Mouse (Mus musculus) kidney, postnatal 0 days (tissue): ENCODE results near the gene Tff1. TPM values are rescaled to one million over a fixed set of nuclear protein-coding genes. Genes with fewer than 3 reads are reported as not detected.

Experiments used
- ATAC-seq: fragments of 200-750 bp; cut with Nextera tagmentation; replicated peaks from 2 replicates; pipeline ENCODE4 v1.8.0; 2017; ENCODE audit warnings: low read depth, moderate number of reproducible peaks, moderate TSS enrichment, moderate library complexity; ENCODE audit not compliant: low FRiP score
- DNase-seq: peaks from one replicate; pipeline ENCODE4 v3.0.0-alpha.2; 2016; ENCODE audit warnings: low spot score
- H3K27ac ChIP-seq: fragments of 300-500 bp; sonication (generic); 2 replicates; pipeline ENCODE4 v1.5.1; 2014; ENCODE audit warnings: mild to moderate bottlenecking
- H3K27me3 ChIP-seq: fragments of 300-500 bp; sonication (generic); 2 replicates; pipeline ENCODE4 v1.6.1; 2014; ENCODE audit warnings: low read length, mixed read lengths; ENCODE audit not compliant: insufficient read depth
- H3K36me3 ChIP-seq: fragments of 300-500 bp; sonication (generic); 2 replicates; pipeline ENCODE4 v1.6.1; 2014; ENCODE audit warnings: low read length, mixed read lengths; ENCODE audit not compliant: insufficient read depth
- H3K4me1 ChIP-seq: fragments of 300-500 bp; sonication (generic); replicated peaks from 2 replicates; pipeline ENCODE4 v1.6.1; 2014; ENCODE audit warnings: antibody characterized with exemption, low read length, mixed read lengths; ENCODE audit not compliant: insufficient read depth
- H3K4me2 ChIP-seq: fragments of 300-500 bp; sonication (generic); 2 replicates; pipeline ENCODE4 v1.6.1; 2014; ENCODE audit warnings: mild to moderate bottlenecking, low read length, moderate library complexity, mixed read lengths
- H3K4me3 ChIP-seq: fragments of 300-500 bp; sonication (generic); replicated peaks from 2 replicates; pipeline ENCODE4 v1.5.1; 2014; ENCODE audit warnings: low read depth, low read length
- H3K9ac ChIP-seq: fragments of 300-500 bp; sonication (generic); 2 replicates; pipeline ENCODE4 v1.6.1; 2014; ENCODE audit warnings: low read depth, low read length
- H3K9me3 ChIP-seq: fragments of 300-500 bp; sonication (generic); replicated peaks from 2 replicates; pipeline ENCODE4 v1.6.1; 2016; ENCODE audit warnings: low read length, inconsistent platforms, mixed read lengths
- CTCF ChIP-seq: IDR thresholded peaks from 2 replicates; pipeline ENCODE4 v1.5.1; 2016; ENCODE audit warnings: antibody characterized with exemption, low read depth, mild to moderate bottlenecking, moderate library complexity
- WGBS: fragments of 180-500 bp; shearing (Covaris S2); extraction: QIAGEN DNeasy Blood & Tissue Kit; methylation state at CpG from one replicate; pipeline ENCODE4 v1.1.7; 2014; 5-methylcytosine and 5-hydroxymethylcytosine counted together
- polyA plus RNA-seq: library from polyadenylated mRNA; unstranded; fragments of >200 nt; fragmentation: Nextera tagmentation; extraction: Ambion mirVana; gene quantifications from 2 replicates; pipeline ENCODE4 v1.2.1, GENCODE M21; 2015

Gene Tff1
- 0.62 TPM in 1 of 2 replicates, not detected in the other for polyA plus RNA-seq

GRCm38 (mm10) chr17:31165127-31165526 lies at the start of gene Tff1:
Gene Tff1 (minus strand): TSS chr17:31165277.
- Histone ChIP-seq H3K9me3 (no peaks in the 10 kb centered on the region), H3K9ac (no peak within 1 kb of the TSS), H3K36me3 (no peaks in the 10 kb centered on the region), H3K27ac (no peak within 1 kb of the TSS), H3K4me1 (no peaks in the 10 kb centered on the region), H3K27me3 (no peaks in the 10 kb centered on the region), H3K4me3 (no peak within 1 kb of the TSS), H3K4me2 (no peak within 1 kb of the TSS)
- WGBS = 80% methylated on average over 6 of the region's 6 CpGs
- ATAC-seq = no peak
- no peak for TF ChIP-seq CTCF
- DNase-seq = no peak

DNA sequence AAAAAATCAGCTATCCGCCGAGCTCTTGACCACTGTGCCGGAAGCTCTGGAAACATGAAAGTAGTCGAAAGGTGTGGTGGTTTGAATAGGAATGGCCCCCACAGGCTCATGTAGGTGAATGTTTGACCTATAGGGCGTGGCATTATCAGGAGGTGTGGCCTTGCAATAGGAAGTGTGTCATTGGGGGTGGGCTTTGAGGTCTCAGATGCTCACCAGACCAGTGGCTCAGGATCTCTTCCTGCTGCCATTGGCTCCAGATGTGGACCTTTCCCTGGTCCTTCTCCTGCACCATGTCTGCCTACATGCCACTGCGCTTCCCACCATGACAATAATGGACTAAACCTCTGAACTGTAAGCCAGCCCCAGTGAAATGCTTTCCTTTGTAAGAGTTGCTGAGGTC lies 46.8 kb upstream of the Tff1 start:
- Histone ChIP-seq H3K27ac (no peak overlapping the region), H3K27me3 (no peaks in the 10 kb centered on the region), H3K9me3 (no peaks in the 10 kb centered on the region), H3K36me3 (no peaks in the 10 kb centered on the region), H3K4me2 (no peak overlapping the region), H3K9ac (no peak overlapping the region), H3K4me1 (no peaks in the 10 kb centered on the region), H3K4me3 (no peak overlapping the region)
- no peak for TF ChIP-seq CTCF
- no peak for DNase-seq
- WGBS = 90% methylated on average over 6 of the region's 6 CpGs
- no peak for ATAC-seq

- ATAC-seq = no peak
- Histone ChIP-seq H3K9ac (no peak overlapping the region), H3K36me3 (no peaks in the 10 kb centered on the region), H3K9me3 (no peaks in the 10 kb centered on the region), H3K4me3 (no peak overlapping the region), H3K4me2 (no peak overlapping the region), H3K4me1 (no peaks in the 10 kb centered on the region), H3K27ac (no peak overlapping the region), H3K27me3 (no peaks in the 10 kb centered on the region)
- no peak for TF ChIP-seq CTCF
- no peak for DNase-seq
- 90% methylated on average over 7 of the region's 7 CpGs for whole genome bisulfite sequencing
Measured at GRCm38 (mm10) chr17:31210299-31210698, 45.2 kb upstream of the Tff1 start.

DNA sequence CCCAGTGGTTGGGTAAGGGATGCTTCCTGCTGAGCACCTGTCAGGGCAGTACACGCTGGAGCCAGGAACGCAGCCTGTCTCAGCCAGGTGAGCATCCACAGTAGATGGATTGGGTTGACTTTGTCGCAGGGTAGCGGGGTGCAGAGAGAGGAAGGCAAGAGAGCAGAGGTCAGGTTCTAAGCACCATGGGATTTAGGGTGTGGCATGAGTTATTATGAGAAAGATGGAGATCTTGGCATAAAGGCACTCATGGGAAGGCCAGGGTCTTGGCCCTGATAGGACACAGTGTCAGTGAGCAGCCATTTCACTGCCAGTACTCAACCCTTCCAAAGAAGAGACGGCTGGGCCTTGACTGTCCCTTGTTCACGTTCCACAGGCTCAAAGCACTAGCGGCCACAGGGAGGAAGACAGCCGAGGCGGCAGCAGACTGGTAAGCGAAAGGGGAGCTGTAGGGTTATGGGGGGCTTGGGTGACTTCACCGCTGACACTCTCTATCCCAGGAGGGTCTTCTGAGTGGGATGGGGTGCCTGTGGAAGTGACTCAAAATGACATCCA lies 44.4 kb upstream of the Tff1 start:
- H3K9ac ChIP-seq = no peak overlapping the region
- no peak overlapping the region for H3K4me3 ChIP-seq
- no peak for TF ChIP-seq CTCF
- no peak for DNase-seq
- no peaks in the 10 kb centered on the region for H3K4me1 ChIP-seq
- H3K27me3 ChIP-seq = no peaks in the 10 kb centered on the region
- WGBS = 92% methylated on average over 11 of the region's 11 CpGs
- no peak for ATAC-seq
- no peaks in the 10 kb centered on the region for H3K36me3 ChIP-seq
- no peak overlapping the region for H3K4me2 ChIP-seq
- H3K9me3 ChIP-seq = no peaks in the 10 kb centered on the region
- no peak overlapping the region for H3K27ac ChIP-seq

DNA sequence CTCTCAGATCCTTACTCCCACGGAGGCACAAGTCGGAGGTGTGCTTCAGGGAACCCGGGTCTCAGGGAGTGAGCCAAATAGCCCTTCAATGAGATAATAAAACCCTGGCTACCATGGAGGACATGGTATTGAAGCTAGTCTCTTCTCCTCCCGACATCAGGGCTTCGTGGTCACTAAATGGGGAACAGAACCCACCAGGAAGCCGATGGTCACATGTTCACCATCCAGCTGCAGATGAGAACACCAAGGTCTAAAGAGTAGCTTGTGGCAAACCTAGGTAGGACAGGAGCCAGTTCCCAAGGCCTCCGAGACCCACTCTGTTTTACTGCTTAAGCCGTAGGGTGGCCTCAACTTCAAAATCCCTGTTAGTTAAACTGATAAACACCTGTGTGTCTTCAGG lies 43.6 kb upstream of the Tff1 start:
- H3K27ac ChIP-seq = no peak overlapping the region
- no peak overlapping the region for H3K4me2 ChIP-seq
- no peak for TF ChIP-seq CTCF
- no peaks in the 10 kb centered on the region for H3K27me3 ChIP-seq
- no peak overlapping the region for H3K4me3 ChIP-seq
- no peak overlapping the region for H3K9ac ChIP-seq
- ATAC-seq (no peak), DNase-seq (no peak)
- no peaks in the 10 kb centered on the region for H3K9me3 ChIP-seq
- H3K4me1 ChIP-seq = no peaks in the 10 kb centered on the region
- H3K36me3 ChIP-seq = no peaks in the 10 kb centered on the region
- 70% methylated on average over 8 of the region's 8 CpGs for WGBS

DNA sequence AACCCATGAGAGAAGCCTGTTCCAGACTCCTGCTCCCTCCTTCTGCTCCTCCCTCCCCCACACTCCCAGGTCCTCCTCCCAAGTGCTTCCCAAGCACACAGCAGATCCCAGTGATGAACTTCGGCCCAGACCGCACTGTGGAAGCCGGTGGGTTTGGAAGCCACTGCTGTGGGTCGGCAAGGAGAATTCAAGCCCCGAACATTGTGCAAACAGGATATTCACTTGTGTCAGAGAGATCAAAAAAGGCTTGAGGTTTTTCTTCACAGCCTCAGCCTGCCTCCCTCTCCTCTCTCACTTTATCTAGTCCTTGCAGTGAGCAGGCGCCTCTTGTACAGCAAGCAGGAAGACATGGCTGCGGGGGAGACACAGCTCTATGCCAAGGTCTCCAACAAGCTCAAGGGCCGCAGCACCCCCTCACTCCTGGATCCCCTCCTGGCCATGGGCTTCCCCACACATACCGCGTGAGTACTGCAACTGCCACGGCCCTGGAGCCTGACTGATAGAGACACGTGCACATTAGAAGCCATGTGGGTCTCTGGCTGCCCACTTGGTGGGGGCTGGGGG lies 42.8 kb upstream of the Tff1 start, which contains the start of gene Ubash3a:
TSS of gene Ubash3a (plus strand) at position 103 of the 564 bp plus-strand sequence.
- H3K9me3 ChIP-seq = no peaks in the 10 kb centered on the region
- H3K4me3 ChIP-seq = no peak within 1 kb of the TSS
- no peak for TF ChIP-seq CTCF
- H3K4me2 ChIP-seq = no peak within 1 kb of the TSS
- H3K4me1 ChIP-seq = no peaks in the 10 kb centered on the region
- no peak within 1 kb of the TSS for H3K9ac ChIP-seq
- no peaks in the 10 kb centered on the region for H3K27me3 ChIP-seq
- H3K27ac ChIP-seq = no peak within 1 kb of the TSS
- H3K36me3 ChIP-seq = no peaks in the 10 kb centered on the region
- 49% methylated on average over 12 of the region's 12 CpGs for WGBS
- no peak for DNase-seq
- ATAC-seq = no peak

DNA sequence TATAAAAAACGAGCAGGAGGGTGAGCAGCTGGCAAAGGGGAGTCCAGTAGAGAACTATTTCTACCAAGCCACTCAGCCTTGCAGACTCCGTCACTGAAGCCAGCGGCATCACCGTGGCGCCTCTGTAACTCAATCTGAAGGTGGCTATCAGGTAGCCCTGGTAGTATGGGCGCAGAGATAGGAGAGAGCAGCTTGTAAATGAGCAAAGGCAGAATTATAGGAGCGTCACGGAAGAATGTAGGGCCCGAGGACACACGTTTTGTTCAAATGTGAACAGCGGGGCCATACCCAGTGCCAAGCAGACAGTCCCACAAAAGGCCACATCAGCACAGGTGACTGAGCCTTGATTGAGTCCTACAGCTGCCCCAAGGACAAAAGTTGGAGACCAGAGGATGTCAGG lies 33.8 kb upstream of the Tff1 start, which contains the start of gene Tmprss3:
TSS of gene Tmprss3 (minus strand) at position 101 of the 400 bp plus-strand sequence.
- no peaks in the 10 kb centered on the region for H3K27me3 ChIP-seq
- no peak within 1 kb of the TSS for H3K27ac ChIP-seq
- no peak within 1 kb of the TSS for H3K9ac ChIP-seq
- TF ChIP-seq CTCF = no peak
- no peaks in the 10 kb centered on the region for H3K9me3 ChIP-seq
- H3K4me1 ChIP-seq = no peaks in the 10 kb centered on the region
- no peaks in the 10 kb centered on the region for H3K36me3 ChIP-seq
- no peak within 1 kb of the TSS for H3K4me2 ChIP-seq
- no peak within 1 kb of the TSS for H3K4me3 ChIP-seq
- DNase-seq (no peak), ATAC-seq (no peak)
- WGBS = 53% methylated on average over 11 of the region's 11 CpGs
